Mouse (Mus musculus) urinary bladder, postnatal 10 days (tissue): ENCODE measurements at regions not wholly inside any gene's neighbourhood (a gene's known extent, or its start where the extent isn't known, plus 50 kb on each side); places are given as distances from the start of the nearest gene placed in this dataset.
"Not testable (repeated sequence)": the region's sequence is repeated elsewhere in the genome, so short reads cannot be mapped to it uniquely, and the experiment has no call there.

Experiments
- DNase-seq: peaks from one replicate; pipeline ENCODE4 v3.0.0; 2022; ENCODE audit warnings: low spot score

DNA sequence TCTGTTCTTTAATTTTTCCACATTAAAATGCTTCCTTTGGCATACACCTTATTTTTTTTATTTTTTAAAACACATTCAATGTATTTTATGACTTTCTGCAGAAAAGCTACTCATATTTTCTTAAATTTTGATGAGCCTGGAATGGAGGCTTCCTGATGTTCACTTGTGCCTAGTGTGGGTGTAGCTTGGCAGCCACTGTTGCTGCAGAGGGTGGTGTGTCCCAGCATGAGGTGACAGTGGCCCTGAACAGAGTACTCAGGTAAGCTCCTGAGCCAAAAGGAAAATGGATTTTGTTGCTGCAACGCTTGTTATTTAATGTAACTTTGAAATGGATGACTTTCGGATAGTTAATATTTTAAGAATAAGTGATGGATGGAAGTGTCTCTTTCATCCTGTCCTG, 170.6 kb downstream of the Eipr1 start:
- DNase-seq, result no peak

DNA sequence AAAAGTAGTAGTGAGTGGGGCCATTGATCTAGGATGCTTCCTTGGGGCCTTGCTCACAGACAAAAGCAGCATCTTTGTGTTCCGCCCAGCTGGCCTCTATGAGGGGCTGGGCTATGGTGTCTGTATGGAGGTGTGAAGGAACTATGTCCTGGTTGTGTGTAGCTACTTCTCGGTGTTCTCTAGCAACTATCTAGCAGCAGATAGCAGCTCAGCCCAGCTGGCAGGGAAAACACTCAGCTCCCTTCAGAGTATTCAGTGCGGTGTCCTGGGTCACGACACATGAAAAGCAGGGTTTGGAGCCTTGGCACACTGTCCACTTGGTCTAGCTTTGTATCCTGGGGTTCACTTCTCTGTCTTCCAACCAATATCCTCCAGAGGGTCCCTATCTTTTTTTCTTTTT, 173.6 kb downstream of the Eipr1 start:
- no peak for DNase-seq

DNA sequence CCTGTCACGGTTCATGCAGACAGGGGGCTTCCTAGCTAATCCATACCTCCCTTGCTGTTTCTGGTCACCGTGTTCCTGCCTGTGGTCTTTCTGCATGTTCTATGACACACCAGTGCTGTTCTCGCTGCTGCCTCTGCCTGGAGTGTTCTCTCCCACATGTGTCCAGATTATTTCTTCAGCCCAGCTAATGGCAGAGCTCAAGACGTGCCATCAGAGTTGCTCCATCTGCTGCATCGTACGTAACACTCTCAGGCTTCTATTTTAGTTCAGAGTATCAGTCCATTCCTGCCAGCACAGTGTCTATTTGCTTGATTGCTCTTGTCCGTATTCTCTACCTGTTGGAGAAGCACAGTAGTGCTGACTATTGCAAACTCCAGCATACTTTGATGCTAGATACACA, 188.3 kb downstream of the Eipr1 start:
- DNase-seq, result no peak

DNA sequence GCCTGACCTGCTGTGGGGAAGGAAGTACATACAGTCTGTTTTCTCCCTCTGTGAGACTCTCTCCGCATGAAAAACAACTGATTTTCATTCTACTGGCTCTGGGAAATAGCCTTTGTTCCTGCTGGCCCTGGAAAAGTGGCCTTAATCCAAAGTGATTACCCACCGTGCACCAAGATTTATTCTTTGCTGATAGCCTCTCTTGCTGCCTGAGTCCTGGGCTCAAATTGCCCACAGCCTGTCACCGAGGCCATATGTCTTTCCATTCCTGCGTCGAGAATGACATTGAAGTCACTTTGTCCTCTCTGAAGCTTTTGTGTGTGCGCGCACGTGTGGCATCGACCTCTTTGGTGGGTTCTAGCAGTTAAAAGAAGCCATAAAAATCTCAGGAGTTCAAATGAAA, 197.3 kb downstream of the Eipr1 start:
- no peak for DNase-seq

DNA sequence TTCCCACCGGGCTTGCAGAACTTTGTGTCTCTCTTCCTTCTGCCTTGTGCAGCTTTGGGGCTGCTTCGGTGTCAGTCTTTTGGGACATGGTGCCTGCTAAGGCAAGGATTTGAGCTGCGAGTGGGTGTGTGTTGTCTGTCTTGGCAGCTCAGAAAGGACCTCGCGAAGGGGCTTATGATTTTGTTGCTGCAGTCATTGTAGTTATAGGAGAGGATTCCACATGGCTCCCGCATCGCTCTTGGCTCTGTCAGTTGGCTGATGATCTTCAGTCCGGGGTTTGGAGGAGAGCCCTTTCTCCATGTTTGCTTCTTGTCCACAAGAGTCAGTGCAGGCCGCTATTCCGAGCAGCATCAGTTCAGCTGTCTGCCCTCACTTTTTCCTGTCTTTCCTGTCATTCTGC, 197.7 kb downstream of the Eipr1 start:
- DNase-seq, result no peak

DNA sequence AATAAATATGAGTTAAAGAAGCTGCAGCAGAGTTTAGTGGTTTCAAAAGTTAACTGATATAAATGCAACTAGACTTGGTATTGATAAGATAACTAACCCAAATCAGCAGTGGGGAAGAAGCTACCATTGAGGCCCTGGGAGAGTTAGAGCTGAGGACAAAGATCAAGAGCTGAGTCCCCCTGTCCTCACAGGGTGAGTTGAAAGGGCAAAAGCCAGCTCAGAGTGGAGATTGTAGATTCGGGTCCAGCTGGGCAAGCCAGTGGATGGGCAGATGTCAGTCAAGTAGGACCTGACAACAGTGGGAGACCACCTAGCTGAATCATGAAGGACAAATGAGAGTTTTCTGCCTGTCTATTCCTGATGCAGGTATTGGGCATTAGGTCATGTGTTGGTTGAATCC, 205.6 kb downstream of the Eipr1 start:
- no peak for DNase-seq

DNA sequence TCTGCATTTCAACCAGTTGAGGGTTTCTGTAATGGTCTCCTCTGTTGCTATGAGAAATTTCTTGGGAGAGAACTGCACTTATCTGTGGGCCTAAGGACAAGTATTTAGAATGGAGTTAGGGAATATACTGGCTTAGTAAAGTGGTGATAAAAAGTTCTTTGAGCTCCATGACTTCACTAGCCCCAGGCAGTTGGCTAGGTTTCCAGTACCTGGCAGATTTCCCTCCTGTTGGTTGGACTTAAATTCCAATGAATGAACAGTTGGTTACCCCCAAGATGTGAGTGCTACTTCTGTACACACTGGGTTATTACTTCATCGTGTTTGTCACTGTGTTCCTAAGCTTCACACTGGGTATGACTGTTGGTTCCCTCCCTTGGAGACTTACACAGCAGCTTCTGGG, 207.1 kb downstream of the Eipr1 start:
- no peak for DNase-seq

DNA sequence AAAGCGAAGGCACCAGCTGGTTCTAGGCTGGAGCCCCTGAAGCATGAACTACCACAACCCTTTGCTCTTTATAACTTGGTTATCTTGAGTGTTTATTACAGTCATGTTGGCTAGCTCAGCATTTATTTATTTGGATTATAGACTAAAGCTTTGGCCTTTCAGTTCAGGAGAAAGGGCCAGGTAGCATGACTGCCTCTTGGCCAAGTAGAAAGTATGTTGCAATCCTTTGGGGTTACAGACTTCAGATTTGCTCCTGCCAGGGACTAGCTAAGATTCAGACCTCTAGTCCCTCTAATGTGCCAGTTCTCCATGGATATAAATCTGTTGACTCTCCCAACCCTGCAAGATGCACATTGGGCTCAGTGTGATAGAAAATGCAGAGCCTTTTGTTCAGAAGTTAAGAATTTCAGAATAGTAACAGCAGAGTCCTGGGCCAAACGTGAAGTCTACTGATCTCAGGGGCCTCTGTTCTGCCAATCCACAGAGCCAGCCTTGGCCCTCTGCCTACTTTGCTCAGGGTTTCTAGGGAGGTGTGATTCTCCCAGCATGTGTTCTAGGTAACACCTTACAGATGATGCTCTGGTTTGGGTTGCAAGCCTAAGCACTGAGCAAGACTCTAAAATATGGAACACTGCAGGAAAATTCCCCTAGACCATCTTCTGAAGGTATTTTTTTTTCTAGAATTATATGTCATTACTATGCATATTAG, 218.2 kb downstream of the Eipr1 start:
- DNase-seq, result no peak

DNA sequence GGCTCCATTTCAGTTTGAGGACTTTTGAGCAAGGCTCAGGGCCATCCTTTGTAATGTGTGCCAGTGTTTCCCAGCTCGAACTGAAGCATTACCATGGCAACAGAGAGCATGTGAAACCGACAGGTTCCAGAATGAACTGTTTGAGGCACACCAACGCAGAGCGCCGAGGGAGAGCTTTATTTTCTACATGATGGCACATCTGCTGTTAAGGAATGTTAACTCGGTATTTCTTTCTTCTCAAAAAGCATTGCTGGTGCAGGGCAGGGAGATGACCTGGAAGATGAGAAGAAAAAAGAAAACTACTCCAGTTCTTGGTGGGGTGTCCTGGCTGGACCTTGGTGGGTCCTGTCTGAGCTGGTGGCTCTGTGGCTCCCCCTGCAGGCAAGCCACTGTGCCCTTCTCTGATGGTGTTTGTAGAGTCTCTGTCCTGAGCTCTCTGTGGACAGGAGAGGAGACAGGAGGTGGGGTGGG, 223.0 kb downstream of the Eipr1 start:
- no peak for DNase-seq

DNA sequence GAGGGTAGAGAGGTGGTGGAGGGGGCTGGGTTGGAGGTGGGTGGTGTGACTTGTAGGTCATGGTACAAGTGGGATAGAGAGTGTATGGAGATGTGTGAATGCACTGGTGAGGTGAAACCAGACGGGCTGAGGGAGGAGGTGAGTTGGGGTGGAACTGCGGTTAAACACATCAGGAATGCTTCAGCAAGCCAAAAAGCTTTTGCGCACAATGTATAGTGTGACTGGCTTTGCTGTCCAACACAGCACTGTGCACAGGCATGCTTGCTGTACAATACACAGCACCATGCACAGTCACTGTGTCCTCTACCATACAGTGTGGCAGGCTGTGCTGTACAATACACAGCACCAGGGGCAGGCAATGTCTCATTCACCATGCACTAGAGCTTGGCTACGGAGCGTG, 223.6 kb downstream of the Eipr1 start:
- DNase-seq, result no peak

DNA sequence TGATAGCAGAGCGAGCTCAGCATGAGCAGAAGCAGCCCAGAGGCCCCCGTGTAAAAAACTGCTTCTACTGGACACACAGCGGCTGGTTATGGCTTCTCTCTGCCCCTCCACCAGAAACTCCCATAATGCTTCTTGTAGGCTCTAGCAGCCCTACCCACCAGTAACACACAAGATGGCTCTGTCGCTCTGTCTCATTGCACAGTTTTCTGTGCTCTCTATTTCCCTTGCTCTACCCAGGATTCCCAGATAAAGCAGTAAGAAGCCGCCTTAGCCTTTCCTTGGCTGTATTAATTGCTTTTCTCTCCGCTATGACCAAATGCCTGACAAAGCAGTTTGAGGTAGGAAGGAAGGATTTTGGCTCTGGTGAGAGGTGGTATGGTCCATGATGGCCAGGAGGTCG, 228.1 kb downstream of the Eipr1 start:
- DNase-seq, result no peak

DNA sequence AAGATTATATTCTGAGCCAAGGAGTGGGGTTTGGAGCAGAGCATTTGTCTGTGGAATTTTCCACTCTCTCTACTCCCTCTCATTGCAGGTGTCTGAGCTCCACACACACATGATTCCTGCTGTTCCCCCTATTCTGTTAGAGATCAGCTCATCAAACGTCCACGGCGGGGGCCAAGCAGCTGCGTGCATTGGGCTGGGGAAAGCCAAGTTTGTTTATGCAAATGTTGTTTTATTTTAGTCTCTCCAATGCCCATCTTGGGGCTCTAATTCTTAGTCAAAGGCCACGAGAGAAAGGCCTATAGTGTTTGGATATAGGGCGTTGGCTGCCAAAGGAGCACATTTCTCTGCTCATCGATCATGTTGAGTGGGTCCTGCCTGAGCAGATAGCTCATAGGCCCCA, 234.6 kb downstream of the Eipr1 start:
- DNase-seq, result no peak

DNA sequence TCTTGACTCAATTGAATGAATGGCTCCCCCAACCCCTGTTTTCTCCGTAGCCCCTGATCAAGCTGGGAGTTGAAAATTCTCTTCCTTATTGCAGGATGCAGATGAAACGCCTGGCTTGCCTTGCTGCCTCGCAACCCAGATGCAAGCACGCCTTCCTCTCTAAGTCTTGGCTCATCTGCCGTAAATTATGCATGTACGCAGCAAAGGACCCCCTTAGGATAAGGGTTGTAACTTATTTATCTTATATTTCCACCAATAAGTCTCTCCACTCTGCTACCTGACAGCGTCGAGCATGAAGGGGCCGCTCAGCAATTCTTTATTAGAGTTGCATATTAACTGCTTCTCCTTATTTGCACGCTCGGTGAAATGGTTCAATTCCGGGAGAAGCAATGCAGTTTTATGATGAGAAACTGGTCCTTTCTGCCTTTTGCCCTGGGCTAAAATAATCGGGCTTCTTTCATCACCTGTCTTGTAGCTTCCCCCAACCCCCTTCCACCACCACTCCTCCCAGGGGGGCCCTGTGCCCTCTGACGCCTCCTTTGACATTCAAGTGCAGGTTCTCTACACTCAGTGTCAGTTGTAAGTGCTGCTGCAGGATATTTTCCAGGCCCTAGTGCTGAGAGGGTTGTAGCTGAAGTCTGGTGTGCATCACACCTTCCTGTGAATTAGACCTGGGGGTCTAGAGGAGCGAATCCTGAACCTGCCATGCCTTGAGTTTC, 246.0 kb downstream of the Eipr1 start:
- DNase-seq, result no peak

DNA sequence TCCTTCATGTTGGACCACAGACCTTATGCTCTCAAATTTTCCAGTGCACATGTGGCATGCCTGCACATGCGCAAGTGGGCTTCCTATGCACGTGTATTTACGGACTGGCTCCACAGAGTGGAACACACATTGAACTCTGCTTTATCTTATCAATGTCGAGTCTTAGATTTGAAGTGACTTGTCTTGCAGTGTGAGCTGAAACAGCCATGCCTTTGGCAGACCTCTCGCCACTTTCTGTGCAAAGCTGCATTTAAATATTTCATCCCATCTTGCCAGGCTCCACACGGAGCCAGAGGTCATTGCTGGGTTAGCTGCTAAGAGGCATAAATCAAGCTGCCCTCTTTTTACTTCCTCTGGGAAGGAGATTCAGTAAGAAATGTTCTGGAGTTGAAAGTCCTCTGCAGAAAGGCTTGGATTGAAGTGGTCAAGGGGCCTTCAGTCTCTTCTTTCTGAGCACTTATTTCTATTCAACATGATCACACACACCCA, 248.4 kb downstream of the Eipr1 start:
- DNase-seq, result no peak

DNA sequence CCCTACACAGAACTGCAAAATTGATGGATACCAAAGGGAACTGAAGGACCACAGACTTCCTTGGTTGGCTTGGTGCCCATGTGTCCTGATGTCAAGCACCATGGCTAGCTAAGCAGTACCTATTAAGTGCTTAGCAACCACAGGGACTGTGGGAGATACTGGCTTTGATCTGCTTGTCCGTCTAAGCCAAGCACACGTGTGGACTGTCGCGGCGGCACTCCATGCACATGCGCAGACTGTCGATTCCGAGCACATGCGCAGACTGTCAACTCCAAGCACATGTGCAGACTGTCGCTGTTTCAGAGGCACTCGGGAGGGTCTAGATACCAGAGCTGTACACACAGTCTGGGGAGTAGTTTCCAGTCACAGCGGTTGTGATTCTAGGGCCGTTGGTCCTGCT, 252.9 kb downstream of the Eipr1 start:
- DNase-seq, result no peak

DNA sequence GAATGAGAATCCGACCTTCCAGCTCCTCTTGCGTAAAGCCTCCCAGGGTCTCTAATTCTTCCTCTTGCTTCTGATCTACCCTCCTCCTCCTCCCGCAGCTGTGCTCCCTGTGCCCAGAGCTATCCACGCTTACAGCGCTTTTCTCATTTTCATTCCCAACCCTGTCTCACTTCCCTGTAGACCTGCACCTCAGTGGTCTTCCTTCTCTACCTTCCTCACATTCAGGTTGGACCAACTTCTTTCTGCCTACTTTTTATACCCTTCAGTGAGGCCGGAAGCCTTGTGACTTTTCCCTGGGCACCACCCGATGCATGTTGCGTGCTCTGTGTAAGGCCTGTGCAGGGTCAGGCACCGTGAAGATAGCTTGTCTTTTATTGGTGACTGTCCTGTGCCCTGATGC, 263.0 kb downstream of the Eipr1 start:
- no peak for DNase-seq

DNA sequence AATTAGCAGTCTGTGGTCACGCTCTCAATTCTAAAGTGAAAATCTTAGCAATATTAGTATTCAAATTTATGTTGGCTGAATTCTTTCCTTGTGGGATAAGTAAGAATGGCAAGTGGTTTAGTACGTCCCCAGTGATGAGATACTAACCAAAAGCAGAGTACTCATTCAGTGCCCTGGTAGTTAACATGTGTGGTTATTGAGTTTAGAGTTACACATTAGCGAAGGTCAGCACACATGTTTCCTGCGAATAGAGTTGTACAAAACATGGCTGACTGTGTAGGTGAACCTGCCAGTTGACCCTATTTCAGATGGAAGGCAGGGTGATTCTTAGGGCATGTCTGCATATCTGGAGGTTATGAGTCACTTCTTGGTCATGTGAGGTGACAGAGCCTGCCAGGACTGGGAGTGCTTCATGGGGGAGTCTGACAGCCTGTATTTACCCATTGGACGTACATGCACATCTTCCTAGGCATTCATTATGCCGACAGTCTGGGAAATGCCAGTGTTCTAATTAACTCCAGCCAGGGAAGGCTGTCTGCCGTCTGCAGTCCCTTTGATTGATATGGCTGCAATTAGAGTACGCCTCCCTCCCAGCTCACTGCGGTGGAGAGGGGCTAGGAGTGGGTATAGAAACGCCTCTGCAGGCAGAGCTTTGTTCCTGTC, 263.7 kb downstream of the Eipr1 start:
- DNase-seq, result no peak

DNA sequence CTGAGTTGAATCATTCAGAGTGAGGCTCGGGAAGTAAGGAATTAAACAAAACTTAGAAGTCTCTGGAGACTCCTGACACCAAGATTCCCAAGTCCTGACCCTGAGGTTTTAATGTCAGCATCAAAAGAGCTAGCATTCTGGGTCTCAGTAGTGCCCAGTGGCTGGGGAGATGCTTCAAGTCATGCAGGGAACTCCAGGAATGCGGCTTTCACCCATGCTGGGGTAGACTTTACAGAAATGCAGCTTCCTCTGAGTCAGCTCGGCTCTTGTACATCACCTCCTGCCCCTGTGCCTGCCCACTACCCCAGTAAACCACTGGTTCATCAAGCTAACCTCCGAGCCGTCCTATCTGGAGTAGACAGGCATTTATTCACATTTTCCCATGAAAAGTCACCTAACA, 269.5 kb downstream of the Eipr1 start:
- DNase-seq, result no peak

DNA sequence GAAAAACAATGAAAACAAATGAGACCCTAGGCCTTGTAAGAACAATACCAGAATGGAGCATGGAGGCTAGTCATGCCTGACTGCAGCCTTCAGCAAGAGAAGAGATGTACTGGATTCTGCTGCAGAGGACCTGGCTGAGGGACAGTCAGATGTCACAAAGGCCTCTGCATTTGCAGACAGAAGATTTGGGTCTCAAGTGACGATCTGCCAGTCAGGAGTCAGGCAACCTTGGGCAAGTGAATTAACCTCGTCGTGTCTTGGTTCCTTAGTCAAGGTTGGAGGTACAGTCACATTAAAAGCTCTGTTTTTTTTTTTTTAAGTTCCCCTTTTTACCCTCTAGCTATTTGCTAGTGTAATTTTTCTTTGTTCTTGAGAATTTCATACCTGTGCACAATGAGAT, 276.6 kb downstream of the Eipr1 start:
- DNase-seq, result no peak

DNA sequence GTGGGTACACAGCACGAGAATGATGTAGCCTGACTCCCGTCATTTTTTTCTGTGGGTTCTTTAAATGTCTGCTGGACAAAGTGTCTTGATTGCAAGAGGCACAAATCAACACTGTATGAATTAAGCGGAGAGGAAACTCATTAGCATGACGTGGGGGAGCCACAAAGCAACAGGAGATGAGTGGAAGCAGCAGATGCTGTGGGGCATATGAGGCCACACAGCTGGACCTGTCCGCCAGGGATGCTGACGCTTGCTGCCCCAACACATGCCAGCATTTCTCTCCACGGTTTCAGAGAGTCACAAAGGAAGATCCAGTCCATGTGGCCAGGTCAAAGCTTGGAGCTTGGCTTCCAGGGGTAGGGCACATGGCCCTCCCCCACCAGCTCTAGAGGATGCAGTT, 277.9 kb downstream of the Eipr1 start:
- no peak for DNase-seq

DNA sequence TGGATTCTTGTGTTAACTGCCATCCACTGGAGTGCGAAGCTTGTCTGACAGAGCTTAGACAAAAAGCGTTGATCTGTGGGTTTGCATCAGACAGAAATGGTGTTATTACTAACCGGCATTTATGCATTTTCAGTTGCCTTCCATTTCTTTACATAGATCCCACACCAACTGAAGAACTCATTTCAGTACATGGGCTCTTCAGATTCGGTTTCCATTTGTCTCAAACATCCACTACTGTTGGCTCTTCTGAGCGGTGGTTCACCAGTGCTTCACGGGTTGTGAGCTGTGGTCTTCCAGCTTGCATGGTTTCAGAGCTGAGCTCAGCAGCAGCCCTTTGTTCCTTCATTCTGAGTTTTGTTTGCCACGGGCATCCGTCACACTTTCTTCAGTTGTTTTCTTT, 294.4 kb downstream of the Eipr1 start:
- no peak for DNase-seq

DNA sequence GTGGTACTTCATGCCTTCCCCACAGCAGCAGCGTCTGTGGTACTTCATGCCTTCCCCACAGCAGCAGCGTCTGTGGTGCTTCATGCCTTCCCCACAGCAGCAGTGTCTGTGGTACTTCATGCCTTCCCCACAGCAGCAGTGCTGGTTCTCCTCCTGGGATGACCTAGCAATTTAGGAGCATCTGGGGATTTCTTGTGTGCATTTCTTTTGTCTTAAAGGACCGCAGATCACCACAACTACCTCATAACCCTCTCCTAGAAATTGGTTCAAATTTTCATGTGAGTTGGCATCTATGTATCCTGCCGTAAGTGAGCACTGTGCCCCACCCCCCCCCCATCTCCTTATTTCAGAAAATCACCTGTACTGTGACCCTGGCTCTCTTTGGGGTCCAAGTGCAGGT, 297.0 kb downstream of the Eipr1 start:
- not testable (repeated sequence) for DNase-seq

DNA sequence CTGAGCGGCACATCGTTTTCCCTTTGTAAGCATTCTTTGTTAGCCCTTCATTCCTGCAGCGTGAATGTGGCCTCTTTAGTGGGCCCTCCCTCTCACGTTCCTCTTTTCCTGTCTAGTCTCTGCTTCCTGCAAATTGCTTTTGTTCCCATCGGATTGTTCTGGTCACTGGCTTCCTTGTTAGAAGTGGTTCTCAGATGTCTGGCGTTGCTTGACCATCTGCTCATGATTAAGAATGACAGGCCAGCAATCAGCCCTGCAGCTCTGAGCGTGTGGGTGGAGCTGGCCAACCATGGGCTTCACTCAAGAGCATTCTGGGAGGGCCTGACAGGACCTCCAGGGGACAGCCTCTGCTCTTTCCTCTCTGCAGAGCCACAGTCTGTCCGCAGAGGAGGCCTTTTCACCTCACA, 297.5 kb downstream of the Eipr1 start:
- no peak for DNase-seq
